Mouse (Mus musculus): ENCODE measurements around the gene Fuz. TPM values are rescaled to one million over a fixed set of nuclear protein-coding genes. Genes with fewer than 3 reads are reported as not detected.

The Fuz gene
- polyA plus RNA-seq, 1 experiment from 2014 or later: 19.1 TPM

GRCm38 (mm10) chr7:44919127-44919526, 23.2 kb downstream of the Fuz start:
- H3K36me3 ChIP-seq: peaks cover 64% of the 10 kb centered on the region
- 94% methylated on average over 5 of the region's 5 CpGs for WGBS
- H3K4me3 ChIP-seq: no peak overlapping the region
- no peaks in the 10 kb centered on the region for H3K27me3 ChIP-seq (replicated peaks)
- H3K9ac ChIP-seq: no peak overlapping the region
- no peaks in the 10 kb centered on the region for H3K4me1 ChIP-seq
- H3K4me2 ChIP-seq (replicated peaks): no peak overlapping the region
- ATAC-seq (ENCODE audit: low FRiP score, low read depth): no peak
- H3K9me3 ChIP-seq: no peaks in the 10 kb centered on the region
- no peak overlapping the region for H3K27ac ChIP-seq

- H3K9me3 ChIP-seq: no peaks in the 10 kb centered on the region
- H3K4me1 ChIP-seq: peaks cover under 1% of the 10 kb centered on the region; the same call in 1 of the 2 replicates
- H3K4me2 ChIP-seq (replicated peaks): no peak overlapping the region
- no peaks in the 10 kb centered on the region for H3K27me3 ChIP-seq (replicated peaks)
- no peak overlapping the region for H3K9ac ChIP-seq
- H3K4me3 ChIP-seq: no peak overlapping the region
- peaks cover 56% of the 10 kb centered on the region for H3K36me3 ChIP-seq
- H3K27ac ChIP-seq: no peak overlapping the region
- no peak for ATAC-seq (ENCODE audit: low FRiP score, low read depth)
These were observed 26.7 kb downstream of the Fuz start for GRCm38 (mm10) chr7:44922530-44922929.

- no peak for ATAC-seq (ENCODE audit: low FRiP score, low read depth)
- Histone ChIP-seq H3K4me3 (no peak overlapping the region), H3K4me1 (peaks cover 17% of the 10 kb centered on the region), H3K27ac (no peak overlapping the region), H3K27me3 (replicated peaks) (no peaks in the 10 kb centered on the region), H3K9ac (no peak overlapping the region), H3K36me3 (peaks cover 43% of the 10 kb centered on the region), H3K4me2 (replicated peaks) (no peak overlapping the region), H3K9me3 (no peaks in the 10 kb centered on the region)
- WGBS: 78% methylated on average over 3 of the region's 3 CpGs
These were observed 29.6 kb downstream of the Fuz start for GRCm38 (mm10) chr7:44925468-44925867.

GRCm38 (mm10) chr7:44928570-44928969, 32.7 kb downstream of the Fuz start:
- no peak for ATAC-seq (ENCODE audit: low FRiP score, low read depth)
- H3K9me3 ChIP-seq: no peaks in the 10 kb centered on the region
- WGBS: 0% methylated on average over 1 of the region's 1 CpGs
- peak overlapping the region; percentile 95 for H3K9ac ChIP-seq
- no peak overlapping the region for H3K27ac ChIP-seq
- H3K36me3 ChIP-seq: peaks cover 20% of the 10 kb centered on the region
- peak overlapping the region; percentile 94 for H3K4me3 ChIP-seq
- H3K27me3 ChIP-seq (replicated peaks): no peaks in the 10 kb centered on the region
- H3K4me1 ChIP-seq: peaks cover 20% of the 10 kb centered on the region
- H3K4me2 ChIP-seq (replicated peaks): peak overlapping the region; percentile 85

- peak; percentile 99 for ATAC-seq (ENCODE audit: low FRiP score, low read depth)
- Histone ChIP-seq H3K27ac (peak within 1 kb of the TSS; percentile 90), H3K4me3 (peak within 1 kb of the TSS; percentile 94), H3K36me3 (peaks cover 12% of the 10 kb centered on the region), H3K9ac (peak within 1 kb of the TSS; percentile 95), H3K27me3 (replicated peaks) (no peaks in the 10 kb centered on the region), H3K4me1 (peaks cover 20% of the 10 kb centered on the region), H3K9me3 (no peaks in the 10 kb centered on the region), H3K4me2 (replicated peaks) (peak within 1 kb of the TSS; percentile 85)
- WGBS: under 1% methylated on average over 84 of the region's 84 CpGs
These were observed 33.6 kb downstream of the Fuz start, which contains the start of gene Ap2a1 for GRCm38 (mm10) chr7:44929204-44930151. Ap2a1 (minus strand) TSS chr7:44929496.

GRCm38 (mm10) chr7:44938680-44939079, 42.8 kb downstream of the Fuz start:
- Histone ChIP-seq H3K4me3 (no peak overlapping the region), H3K4me2 (replicated peaks) (no peak overlapping the region), H3K36me3 (no peaks in the 10 kb centered on the region), H3K27ac (no peak overlapping the region), H3K9me3 (no peaks in the 10 kb centered on the region), H3K4me1 (no peaks in the 10 kb centered on the region), H3K9ac (no peak overlapping the region), H3K27me3 (replicated peaks) (no peaks in the 10 kb centered on the region)
- ATAC-seq (ENCODE audit: low FRiP score, low read depth): no peak
- 91% methylated on average over 4 of the region's 4 CpGs for WGBS

- H3K9ac ChIP-seq: no peak within 1 kb of the TSS
- WGBS: 82% methylated on average over 7 of the region's 7 CpGs
- no peak within 1 kb of the TSS for H3K27ac ChIP-seq
- no peaks in the 10 kb centered on the region for H3K36me3 ChIP-seq
- no peak within 1 kb of the TSS for H3K4me2 ChIP-seq (replicated peaks)
- H3K27me3 ChIP-seq (replicated peaks): no peaks in the 10 kb centered on the region
- no peak within 1 kb of the TSS for H3K4me3 ChIP-seq
- H3K9me3 ChIP-seq: no peaks in the 10 kb centered on the region
- ATAC-seq (ENCODE audit: low FRiP score, low read depth): no peak
- no peaks in the 10 kb centered on the region for H3K4me1 ChIP-seq
These were observed 47.0 kb downstream of the Fuz start, which contains the start of gene Tsks for GRCm38 (mm10) chr7:44942904-44943303. Tsks (plus strand) TSS chr7:44943204.

- Histone ChIP-seq H3K9me3 (no peaks in the 10 kb centered on the region), H3K4me2 (replicated peaks) (no peak overlapping the region), H3K36me3 (no peaks in the 10 kb centered on the region), H3K27me3 (replicated peaks) (peaks cover 39% of the 10 kb centered on the region), H3K27ac (no peak overlapping the region), H3K9ac (no peak overlapping the region), H3K4me3 (no peak overlapping the region), H3K4me1 (peaks cover 12% of the 10 kb centered on the region)
- no peak for ATAC-seq (ENCODE audit: low FRiP score, low read depth)
- WGBS: 75% methylated on average over 6 of the region's 6 CpGs
These were observed 54.0 kb downstream of the Fuz start for GRCm38 (mm10) chr7:44949922-44950321.

GRCm38 (mm10) chr7:44951960-44952359, 56.1 kb downstream of the Fuz start:
- Histone ChIP-seq H3K9me3 (no peaks in the 10 kb centered on the region), H3K27me3 (replicated peaks) (peaks cover 39% of the 10 kb centered on the region), H3K4me2 (replicated peaks) (peak overlapping the region; percentile 77), H3K4me3 (peak overlapping the region; percentile 44), H3K9ac (peak overlapping the region; percentile 65), H3K4me1 (peaks cover 12% of the 10 kb centered on the region), H3K27ac (no peak overlapping the region), H3K36me3 (no peaks in the 10 kb centered on the region)
- under 1% methylated on average over 10 of the region's 10 CpGs for WGBS
- peak; percentile 38 for ATAC-seq (ENCODE audit: low FRiP score, low read depth)

MicroRNAs encoded within 50 kb of the gene (microRNA counts, 519-probe panel; counts per million panel counts)
- 342 counts per million, percentile 67 among the panel's probes with 10 or more counts for microRNA mmu-miR-707

Small RNA genes within 50 kb of the gene (microRNA-seq; reads per million reads assigned to microRNA genes)
- gene Mir707: not detected

Other genes starting within 250 kb of the Fuz start
- gene Myh14, start 225.2 kb upstream of the Fuz start, polyA plus RNA-seq (2016; fragmentation: Nextera tagmentation; extraction: Ambion mirVana): 2.5 and 3.4 TPM in 2 replicates
- not detected in 2 replicates for gene Izumo2, start 187.3 kb upstream of the Fuz start, polyA plus RNA-seq (2016; fragmentation: Nextera tagmentation; extraction: Ambion mirVana)
- gene Vrk3, start 147.7 kb upstream of the Fuz start, polyA plus RNA-seq (2016; fragmentation: Nextera tagmentation; extraction: Ambion mirVana): 35.2 and 37.8 TPM in 2 replicates
- 1.5 and 2.0 TPM in 2 replicates for gene Zfp473, start 145.0 kb upstream of the Fuz start, polyA plus RNA-seq (2016; fragmentation: Nextera tagmentation; extraction: Ambion mirVana)
- gene Nup62, start 80.0 kb upstream of the Fuz start, polyA plus RNA-seq (2016; fragmentation: Nextera tagmentation; extraction: Ambion mirVana): 71.3 and 74.7 TPM in 2 replicates
- gene Il4i1, start 79.7 kb upstream of the Fuz start, polyA plus RNA-seq (2016; fragmentation: Nextera tagmentation; extraction: Ambion mirVana): 1.5 and 1.6 TPM in 2 replicates
- gene Atf5, start 79.4 kb upstream of the Fuz start, polyA plus RNA-seq (2016; fragmentation: Nextera tagmentation; extraction: Ambion mirVana): 4.8 and 5.1 TPM in 2 replicates
- gene Akt1s1, start 47.1 kb upstream of the Fuz start, polyA plus RNA-seq (2016; fragmentation: Nextera tagmentation; extraction: Ambion mirVana): 108 and 116 TPM in 2 replicates
- 95.4 and 101 TPM in 2 replicates for gene Tbc1d17, start 47.0 kb upstream of the Fuz start, polyA plus RNA-seq (2016; fragmentation: Nextera tagmentation; extraction: Ambion mirVana)
- 32.3 and 39.3 TPM in 2 replicates for gene Pnkp, start 38.9 kb upstream of the Fuz start, polyA plus RNA-seq (2016; fragmentation: Nextera tagmentation; extraction: Ambion mirVana)
- gene Ptov1, start 26.3 kb upstream of the Fuz start, polyA plus RNA-seq (2016; fragmentation: Nextera tagmentation; extraction: Ambion mirVana): 630 and 637 TPM in 2 replicates
- 156 and 158 TPM in 2 replicates for gene Med25, start 3.4 kb upstream of the Fuz start, polyA plus RNA-seq (2016; fragmentation: Nextera tagmentation; extraction: Ambion mirVana)
- 97.9 and 100 TPM in 2 replicates for gene Ap2a1, start 33.4 kb downstream of the Fuz start, polyA plus RNA-seq (2016; fragmentation: Nextera tagmentation; extraction: Ambion mirVana)
- 0.14 TPM in 1 of 2 replicates, not detected in the other for gene Tsks, start 47.1 kb downstream of the Fuz start, polyA plus RNA-seq (2016; fragmentation: Nextera tagmentation; extraction: Ambion mirVana)
- 39.7 and 44.1 TPM in 2 replicates for gene Cpt1c, start 78.8 kb downstream of the Fuz start, polyA plus RNA-seq (2016; fragmentation: Nextera tagmentation; extraction: Ambion mirVana)
- gene Prmt1, start 90.5 kb downstream of the Fuz start, polyA plus RNA-seq (2016; fragmentation: Nextera tagmentation; extraction: Ambion mirVana): 595 and 646 TPM in 2 replicates
- 71.0 and 73.4 TPM in 2 replicates for gene Irf3, start 101.6 kb downstream of the Fuz start, polyA plus RNA-seq (2016; fragmentation: Nextera tagmentation; extraction: Ambion mirVana)
- 41.1 and 42.9 TPM in 2 replicates for gene Bcl2l12, start 102.6 kb downstream of the Fuz start, polyA plus RNA-seq (2016; fragmentation: Nextera tagmentation; extraction: Ambion mirVana)
- 47.2 and 47.3 TPM in 2 replicates for gene Scaf1, start 120.3 kb downstream of the Fuz start, polyA plus RNA-seq (2016; fragmentation: Nextera tagmentation; extraction: Ambion mirVana)
- 16.8 and 18.4 TPM in 2 replicates for gene Rras, start 121.9 kb downstream of the Fuz start, polyA plus RNA-seq (2016; fragmentation: Nextera tagmentation; extraction: Ambion mirVana)
- gene Prr12, start 156.8 kb downstream of the Fuz start, polyA plus RNA-seq (2016; fragmentation: Nextera tagmentation; extraction: Ambion mirVana): 11.8 and 14.0 TPM in 2 replicates
- gene Nosip, start 166.3 kb downstream of the Fuz start, polyA plus RNA-seq (2016; fragmentation: Nextera tagmentation; extraction: Ambion mirVana): 56.5 and 63.0 TPM in 2 replicates
- gene Prrg2, start 166.6 kb downstream of the Fuz start, polyA plus RNA-seq (2016; fragmentation: Nextera tagmentation; extraction: Ambion mirVana): 15.2 and 17.9 TPM in 2 replicates
- 125 and 139 TPM in 2 replicates for gene Rcn3, start 196.1 kb downstream of the Fuz start, polyA plus RNA-seq (2016; fragmentation: Nextera tagmentation; extraction: Ambion mirVana)
- gene Fcgrt, start 207.8 kb downstream of the Fuz start, polyA plus RNA-seq (2016; fragmentation: Nextera tagmentation; extraction: Ambion mirVana): 14.1 and 15.7 TPM in 2 replicates
- gene Rps11, start 228.4 kb downstream of the Fuz start, polyA plus RNA-seq (2016; fragmentation: Nextera tagmentation; extraction: Ambion mirVana): 1,089 and 1,117 TPM in 2 replicates
- 974 and 1,017 TPM in 2 replicates for gene Rpl13a, start 232.7 kb downstream of the Fuz start, polyA plus RNA-seq (2016; fragmentation: Nextera tagmentation; extraction: Ambion mirVana)
- gene Gm45713, start 240.2 kb downstream of the Fuz start, polyA plus RNA-seq (2016; fragmentation: Nextera tagmentation; extraction: Ambion mirVana): not detected in 2 replicates
- gene Flt3l, start 240.4 kb downstream of the Fuz start, polyA plus RNA-seq (2016; fragmentation: Nextera tagmentation; extraction: Ambion mirVana): 1.0 and 1.3 TPM in 2 replicates